Mouse (Mus musculus) urinary bladder, postnatal 0 days (tissue): ENCODE results near the gene Amz2. TPM values are rescaled to one million over a fixed set of nuclear protein-coding genes. Genes with fewer than 3 reads are reported as not detected.

Experiments used
- microRNA-seq: library from miRNA; unstranded; fragments of <30 nt; microRNA quantifications from one replicate; pipeline ENCODE4, GENCODE M21; 2016
- polyA plus RNA-seq: library from polyadenylated mRNA; unstranded; fragments of >200 nt; fragmentation: Nextera tagmentation; extraction: Ambion mirVana; gene quantifications from 2 replicates; pipeline ENCODE4 v1.2.1, GENCODE M21; 2015

Gene Amz2
- 22.4 and 26.7 TPM in 2 replicates for polyA plus RNA-seq

GRCm38 (mm10) chr11:109425392-109426271 lies at the start of gene Amz2:
Amz2 (plus strand) TSS chr11:109425946.

DNA sequence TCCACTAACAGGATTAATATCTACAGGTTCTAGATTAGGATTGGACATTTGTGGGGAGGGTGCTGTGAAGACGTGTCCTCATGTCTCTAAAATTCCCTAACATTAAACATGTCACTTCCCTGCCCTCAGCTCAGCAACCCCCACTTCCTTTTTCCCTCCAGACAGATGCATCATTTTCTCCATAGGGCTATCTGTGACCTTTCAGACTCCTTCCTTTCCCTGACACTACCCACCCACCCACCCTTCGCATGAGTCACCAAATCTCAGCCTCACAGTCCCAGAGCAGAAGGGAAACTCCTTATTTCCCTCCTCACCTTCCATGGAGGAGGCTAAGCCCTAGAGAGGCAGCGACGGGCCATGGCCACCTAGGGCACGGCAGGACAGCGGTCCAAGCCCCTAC lies 12.1 kb upstream of the Amz2 start, which contains the start of gene 9930022D16Rik:
Gene 9930022D16Rik (plus strand): TSS at position 301 of the 400 bp plus-strand sequence.

GRCm38 (mm10) chr11:109473171-109474085 lies 47.7 kb downstream of the Amz2 start, which contains the start of the genes Arsg and Slc16a6:
Arsg (plus strand) TSS chr11:109473374.
Slc16a6 (minus strand) TSS chr11:109473598.

Small RNA genes lying within 50 kb of the gene (microRNA-seq; reads per million reads assigned to microRNA genes)
- not detected for gene Gm25540

Other genes starting within 250 kb of the Amz2 start
- gene Rgs9, start 127.8 kb upstream of the Amz2 start, polyA plus RNA-seq = 0.35 and 0.41 TPM in 2 replicates
- gene Gna13, start 63.1 kb upstream of the Amz2 start, polyA plus RNA-seq = 32.1 and 34.4 TPM in 2 replicates
- gene 9930022D16Rik, start 12.0 kb upstream of the Amz2 start, polyA plus RNA-seq = not detected in 2 replicates
- 3.6 and 4.2 TPM in 2 replicates for gene Arsg, start 47.4 kb downstream of the Amz2 start, polyA plus RNA-seq
- gene Slc16a6, start 47.7 kb downstream of the Amz2 start, polyA plus RNA-seq = 5.0 and 6.4 TPM in 2 replicates
- 59.9 and 66.1 TPM in 2 replicates for gene Wipi1, start 186.0 kb downstream of the Amz2 start, polyA plus RNA-seq
- 218 and 254 TPM in 2 replicates for gene Prkar1a, start 223.5 kb downstream of the Amz2 start, polyA plus RNA-seq